Mouse (Mus musculus): ENCODE measurements around the gene Ssr1. TPM values are rescaled to one million over a fixed set of nuclear protein-coding genes. Genes with fewer than 3 reads are reported as not detected.

Gene Ssr1
- polyA plus RNA-seq, 1 experiment from 2014 or later = 114 TPM

DNA sequence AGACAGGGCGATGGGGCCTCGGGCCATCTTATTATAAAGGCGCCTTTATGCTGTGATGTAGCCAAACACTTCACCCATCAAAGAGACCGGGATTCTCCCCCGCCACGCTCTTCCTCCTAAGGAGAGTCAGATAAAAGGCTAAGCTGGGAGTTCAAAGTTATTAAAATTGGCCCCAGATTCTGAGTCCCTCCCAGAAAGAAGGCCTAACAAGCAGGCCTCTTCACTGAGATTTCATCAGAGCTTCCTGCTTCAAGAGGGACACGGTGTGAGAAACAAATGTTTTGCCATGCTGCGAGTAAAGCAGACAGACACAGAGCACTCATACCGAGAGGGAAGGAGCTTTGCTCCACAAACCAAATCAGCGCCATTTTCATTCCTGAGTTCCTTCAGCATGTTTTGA, 26.5 kb downstream of the Ssr1 start:
- H3K79me2 ChIP-seq (ENCODE audit: inconsistent target) = no peaks in the 10 kb centered on the region
- H3K27ac ChIP-seq = no peak overlapping the region
- H3K36me3 ChIP-seq (ENCODE audit: inconsistent target) = no peaks in the 10 kb centered on the region
- WGBS (ENCODE audit: missing documents) = 80% methylated on average over 10 of the region's 10 CpGs
- H3K4me3 ChIP-seq (ENCODE audit: inconsistent target) = no peak overlapping the region

DNA sequence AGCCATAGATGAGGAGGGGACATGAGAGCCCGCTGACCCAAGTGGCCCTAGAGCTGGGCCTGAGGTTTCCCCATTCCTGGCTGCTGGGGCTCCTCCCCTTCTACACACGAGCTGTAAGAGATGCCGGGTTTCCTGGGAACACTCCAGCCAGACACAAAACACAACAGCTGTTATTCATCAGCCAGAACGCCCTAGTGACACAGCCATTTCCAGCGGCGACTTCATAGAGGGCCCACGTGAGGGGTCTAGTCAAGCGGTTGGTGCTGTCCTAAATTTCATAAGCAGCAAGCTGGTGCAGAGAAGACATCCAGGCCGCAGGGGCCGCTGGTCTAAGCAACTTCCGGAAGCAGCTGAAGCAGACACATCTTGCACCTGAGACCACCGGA, 27.0 kb downstream of the Ssr1 start:
- 92% methylated on average over 12 of the region's 12 CpGs for WGBS (ENCODE audit: missing documents)
- Histone ChIP-seq H3K4me3 (ENCODE audit: inconsistent target) (no peak overlapping the region), H3K79me2 (ENCODE audit: inconsistent target) (no peaks in the 10 kb centered on the region), H3K36me3 (ENCODE audit: inconsistent target) (no peaks in the 10 kb centered on the region), H3K27ac (no peak overlapping the region)

DNA sequence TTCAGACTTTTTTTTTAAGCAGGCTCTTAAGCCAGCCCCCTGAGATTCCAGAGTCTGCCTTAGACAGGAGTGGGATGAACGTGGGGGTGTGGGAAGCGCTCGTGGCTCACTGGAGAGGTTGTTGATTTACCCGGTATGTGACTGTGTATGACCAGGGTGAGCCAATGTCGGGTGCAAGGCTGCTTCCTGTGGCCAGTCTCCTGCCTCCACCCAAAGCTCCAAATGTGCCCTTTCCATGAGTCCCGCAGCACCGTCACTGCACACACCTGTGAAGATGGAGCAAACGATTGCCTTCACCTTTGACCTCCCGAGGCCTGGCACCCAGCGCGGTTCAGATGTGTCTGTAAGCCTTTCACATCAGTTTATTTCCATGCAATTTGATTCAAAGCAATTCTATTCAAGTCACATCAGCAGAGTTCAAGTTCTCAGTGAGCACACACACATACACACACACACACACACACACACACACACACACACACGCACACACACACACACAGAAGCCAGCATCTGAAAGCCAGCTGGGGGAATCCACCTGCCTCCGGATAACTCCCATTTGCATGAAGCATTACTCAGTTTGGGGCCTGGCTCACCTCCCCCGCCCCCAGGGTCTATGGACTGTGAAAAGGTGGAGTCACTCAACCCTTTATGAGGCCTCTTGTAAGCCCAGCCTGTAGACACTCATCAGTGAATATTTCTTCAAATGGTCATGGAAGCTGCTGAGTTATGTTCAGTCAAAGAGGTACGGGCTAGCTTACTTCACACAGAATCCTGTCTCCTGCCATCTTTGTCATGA, 27.6 kb downstream of the Ssr1 start:
- no peaks in the 10 kb centered on the region for H3K79me2 ChIP-seq (ENCODE audit: inconsistent target)
- no peak overlapping the region for H3K4me3 ChIP-seq (ENCODE audit: inconsistent target)
- 92% methylated on average over 14 of the region's 15 CpGs for WGBS (ENCODE audit: missing documents)
- H3K27ac ChIP-seq = no peak overlapping the region
- no peaks in the 10 kb centered on the region for H3K36me3 ChIP-seq (ENCODE audit: inconsistent target)

DNA sequence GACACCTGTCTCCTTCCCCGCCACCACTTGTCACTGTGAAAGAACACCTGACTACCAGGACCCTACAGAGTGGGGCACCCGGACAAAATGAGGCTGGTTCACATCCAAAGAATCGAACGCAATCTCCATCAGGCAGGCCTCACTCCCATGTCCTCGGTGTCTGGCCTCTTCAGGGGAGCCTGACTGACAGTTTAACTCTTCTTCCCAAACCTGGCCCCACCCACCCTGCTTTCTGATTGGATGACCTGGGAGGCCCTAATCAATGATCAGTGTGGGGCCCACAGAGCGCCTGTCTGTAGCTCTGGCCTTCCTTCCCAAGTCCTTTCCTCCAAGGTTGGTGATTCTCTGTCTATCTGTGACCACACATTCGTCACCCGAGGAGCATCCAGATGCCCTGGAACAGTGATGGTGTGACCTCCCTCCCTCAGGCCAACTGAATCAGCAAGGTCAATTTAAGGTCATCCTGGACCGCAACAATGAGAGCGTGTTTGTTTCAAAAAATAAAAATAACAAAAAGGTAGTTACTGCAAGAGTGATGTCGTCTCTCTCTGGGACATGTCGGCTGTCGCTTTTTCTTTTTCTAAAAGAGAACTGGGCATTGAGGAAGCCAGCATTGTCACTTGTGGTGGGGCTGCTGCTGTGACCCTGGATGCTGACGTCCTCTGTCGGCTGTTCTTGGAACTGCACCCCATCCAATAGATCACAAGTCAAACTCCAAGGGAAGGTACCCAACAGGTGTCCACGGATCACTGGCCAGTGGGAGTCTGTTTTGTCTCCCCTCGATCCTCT, 28.7 kb downstream of the Ssr1 start:
- WGBS (ENCODE audit: missing documents) = 75% methylated on average over 17 of the region's 17 CpGs
- H3K27ac ChIP-seq = no peak overlapping the region
- no peak overlapping the region for H3K4me3 ChIP-seq (ENCODE audit: inconsistent target)

DNA sequence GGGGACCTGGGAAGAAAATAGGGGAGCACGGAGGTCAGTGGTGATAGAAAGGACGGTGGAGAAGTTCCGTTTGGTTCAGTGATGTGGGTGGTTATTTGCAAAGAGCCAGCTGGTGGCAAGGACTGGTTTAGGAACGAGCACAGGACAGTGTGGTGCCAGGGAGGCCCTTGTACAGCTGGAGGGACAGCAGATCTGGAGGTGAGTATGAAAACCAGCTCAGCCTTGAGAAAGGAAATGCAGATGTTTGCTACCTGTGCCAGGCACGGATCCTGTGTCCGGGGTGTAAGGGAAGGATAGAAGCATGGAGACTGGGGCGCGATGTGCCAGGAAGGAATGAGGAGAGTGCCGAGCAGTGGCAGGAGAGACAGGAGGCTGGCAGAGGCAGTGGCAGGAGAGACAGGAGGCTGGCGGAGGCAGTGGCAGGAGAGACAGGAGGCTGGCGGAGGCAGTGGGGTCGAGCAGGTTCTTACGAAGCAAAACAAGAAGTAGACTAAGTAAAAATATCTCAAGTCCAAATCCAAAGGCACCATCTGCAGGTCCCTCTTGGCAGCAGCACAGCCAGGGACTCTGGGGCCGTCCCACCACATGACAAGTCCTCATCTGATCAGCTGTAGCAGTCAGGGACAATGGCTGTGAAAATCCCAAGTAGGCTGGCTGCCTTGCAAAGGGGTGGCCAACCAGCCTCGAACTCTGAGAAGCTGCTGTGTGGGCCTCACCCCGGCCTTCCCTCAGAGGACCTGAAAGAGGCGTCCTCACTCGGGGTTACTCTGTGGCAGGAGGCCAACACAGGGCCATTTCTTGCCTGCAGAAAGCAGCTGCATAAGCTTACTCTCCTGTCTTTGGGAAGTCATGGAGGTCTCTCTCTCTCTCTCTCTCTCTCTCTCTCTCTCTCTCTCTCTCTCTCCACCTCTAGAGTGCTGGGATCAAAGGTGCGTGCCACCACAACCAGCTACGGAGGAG, 29.6 kb downstream of the Ssr1 start:
- WGBS (ENCODE audit: missing documents) = 41% methylated on average over 20 of the region's 20 CpGs
- H3K4me3 ChIP-seq (ENCODE audit: inconsistent target) = peak overlapping the region; percentile 50
- H3K27ac ChIP-seq = peak overlapping the region; percentile 73
- H3K36me3 ChIP-seq (ENCODE audit: inconsistent target) = no peaks in the 10 kb centered on the region
- H3K79me2 ChIP-seq (ENCODE audit: inconsistent target) = no peaks in the 10 kb centered on the region

More for the DNA sequence above, 28.7 kb downstream of the Ssr1 start:
- H3K79me2 ChIP-seq (ENCODE audit: inconsistent target) = no peaks in the 10 kb centered on the region
- H3K36me3 ChIP-seq (ENCODE audit: inconsistent target) = no peaks in the 10 kb centered on the region

DNA sequence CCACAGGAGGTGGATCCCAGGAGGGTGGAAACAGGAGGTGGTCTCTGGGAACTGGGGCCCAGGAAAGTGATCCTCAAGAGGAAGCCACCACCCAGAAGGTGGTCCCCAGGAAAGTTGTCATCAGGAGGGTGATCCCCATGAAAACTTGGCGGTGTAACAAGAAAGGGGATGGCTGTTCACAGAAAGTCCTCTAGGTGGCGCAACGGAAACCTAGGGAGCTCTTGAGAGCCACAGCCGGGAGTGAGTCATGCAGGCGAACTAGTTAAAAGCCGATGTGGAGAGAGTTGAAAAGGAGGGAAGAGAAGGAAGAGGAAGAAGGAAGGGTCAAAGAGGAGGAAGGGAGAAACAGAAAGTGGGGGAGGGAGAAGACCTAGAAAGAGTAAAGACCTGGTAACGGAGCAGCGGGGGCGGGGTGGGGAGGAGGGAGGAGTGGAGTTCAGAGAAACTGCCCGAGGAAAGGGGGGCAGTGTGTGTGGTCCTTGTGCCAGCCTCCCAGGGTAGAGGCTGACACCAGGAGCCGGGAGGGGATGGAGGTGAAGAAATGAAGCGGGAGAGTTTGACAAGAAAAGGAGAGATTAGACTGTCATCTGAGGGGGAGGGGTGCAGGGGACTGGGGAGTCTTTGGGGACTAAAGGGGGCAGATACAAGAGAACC, 30.5 kb downstream of the Ssr1 start:
- 3% methylated on average over 12 of the region's 12 CpGs for WGBS (ENCODE audit: missing documents)
- Histone ChIP-seq H3K79me2 (ENCODE audit: inconsistent target) (no peaks in the 10 kb centered on the region), H3K27ac (peak overlapping the region; percentile 73), H3K36me3 (ENCODE audit: inconsistent target) (no peaks in the 10 kb centered on the region), H3K4me3 (ENCODE audit: inconsistent target) (peak overlapping the region; percentile 50)

DNA sequence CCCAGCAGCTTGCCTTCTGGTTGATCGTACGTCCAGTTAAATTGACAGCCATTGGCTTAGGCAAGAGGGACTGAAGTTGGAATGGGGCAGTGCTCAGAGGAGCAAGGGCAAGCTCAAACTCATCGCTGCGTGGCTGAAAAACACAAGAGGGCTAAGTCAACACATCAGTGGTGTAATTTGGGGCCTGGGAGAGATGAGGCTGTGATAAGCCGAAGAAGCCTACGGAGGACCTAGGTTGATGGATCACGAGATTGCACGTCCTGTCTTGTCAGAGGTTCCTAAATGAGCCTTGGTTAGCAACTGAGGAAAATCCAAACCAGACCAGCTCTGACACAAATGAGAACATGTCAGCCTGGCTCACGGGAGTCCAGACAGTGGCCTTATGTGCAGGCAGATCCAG, 31.5 kb downstream of the Ssr1 start:
- Histone ChIP-seq H3K4me3 (ENCODE audit: inconsistent target) (no peak overlapping the region), H3K27ac (no peak overlapping the region), H3K79me2 (ENCODE audit: inconsistent target) (no peaks in the 10 kb centered on the region), H3K36me3 (ENCODE audit: inconsistent target) (no peaks in the 10 kb centered on the region)
- 87% methylated on average over 9 of the region's 9 CpGs for WGBS (ENCODE audit: missing documents)

DNA sequence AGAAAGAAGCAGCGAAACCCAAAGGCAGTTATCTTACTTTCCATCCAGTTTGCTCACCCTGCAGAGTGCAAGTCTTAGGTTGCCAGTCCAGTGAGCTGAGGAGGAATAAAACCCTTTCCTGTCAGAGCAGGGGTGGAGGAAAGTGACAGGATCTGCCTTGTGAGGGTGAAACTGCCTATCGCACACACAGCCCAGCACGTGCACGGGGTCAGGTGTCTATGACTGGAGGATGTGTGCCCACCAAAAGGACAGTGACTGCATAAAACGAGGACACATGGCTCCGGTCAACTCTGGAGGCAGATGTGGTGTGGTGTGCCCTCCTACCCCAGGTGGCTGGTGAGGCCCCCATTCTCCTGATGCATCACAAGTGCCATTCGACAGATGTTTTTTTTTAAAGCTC, 34.1 kb downstream of the Ssr1 start:
- no peaks in the 10 kb centered on the region for H3K79me2 ChIP-seq (ENCODE audit: inconsistent target)
- no peaks in the 10 kb centered on the region for H3K36me3 ChIP-seq (ENCODE audit: inconsistent target)
- H3K27ac ChIP-seq = peak overlapping the region; percentile 95
- H3K4me3 ChIP-seq (ENCODE audit: inconsistent target) = no peak overlapping the region
- WGBS (ENCODE audit: missing documents) = 83% methylated on average over 7 of the region's 7 CpGs

DNA sequence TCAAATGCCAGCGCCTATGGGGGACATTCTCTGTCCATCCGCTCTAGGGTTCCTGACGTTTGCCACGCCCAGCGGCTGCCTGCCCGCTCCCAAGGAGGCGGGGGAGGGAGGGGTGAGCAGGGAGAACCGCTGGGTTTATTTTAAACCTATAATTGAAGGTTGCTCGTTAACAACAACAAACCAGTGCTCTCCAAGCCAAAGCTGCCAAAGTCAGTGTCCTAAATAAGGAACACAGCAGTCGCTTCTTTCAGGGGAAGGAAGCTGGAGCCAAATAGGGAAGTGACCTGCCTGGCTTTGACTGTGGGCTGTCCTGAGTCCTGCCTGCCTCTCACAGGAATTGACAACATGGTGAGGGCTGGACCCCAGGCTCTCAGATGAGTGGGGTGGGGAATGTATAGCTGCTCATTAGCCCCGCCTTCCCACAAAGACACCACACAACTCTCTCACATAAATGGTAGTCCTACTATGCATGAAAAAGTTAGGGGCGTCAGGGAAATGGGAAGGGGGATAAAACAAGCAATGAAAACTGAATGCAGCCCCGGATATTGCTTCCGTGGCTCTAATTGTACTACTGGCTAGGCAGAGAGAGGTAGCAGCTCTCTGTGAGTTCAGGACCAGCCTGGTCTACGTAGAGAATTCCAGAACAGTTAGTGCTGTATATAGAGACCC, 34.6 kb downstream of the Ssr1 start:
- peak overlapping the region; percentile 95 for H3K27ac ChIP-seq
- H3K4me3 ChIP-seq (ENCODE audit: inconsistent target) = no peak overlapping the region

DNA sequence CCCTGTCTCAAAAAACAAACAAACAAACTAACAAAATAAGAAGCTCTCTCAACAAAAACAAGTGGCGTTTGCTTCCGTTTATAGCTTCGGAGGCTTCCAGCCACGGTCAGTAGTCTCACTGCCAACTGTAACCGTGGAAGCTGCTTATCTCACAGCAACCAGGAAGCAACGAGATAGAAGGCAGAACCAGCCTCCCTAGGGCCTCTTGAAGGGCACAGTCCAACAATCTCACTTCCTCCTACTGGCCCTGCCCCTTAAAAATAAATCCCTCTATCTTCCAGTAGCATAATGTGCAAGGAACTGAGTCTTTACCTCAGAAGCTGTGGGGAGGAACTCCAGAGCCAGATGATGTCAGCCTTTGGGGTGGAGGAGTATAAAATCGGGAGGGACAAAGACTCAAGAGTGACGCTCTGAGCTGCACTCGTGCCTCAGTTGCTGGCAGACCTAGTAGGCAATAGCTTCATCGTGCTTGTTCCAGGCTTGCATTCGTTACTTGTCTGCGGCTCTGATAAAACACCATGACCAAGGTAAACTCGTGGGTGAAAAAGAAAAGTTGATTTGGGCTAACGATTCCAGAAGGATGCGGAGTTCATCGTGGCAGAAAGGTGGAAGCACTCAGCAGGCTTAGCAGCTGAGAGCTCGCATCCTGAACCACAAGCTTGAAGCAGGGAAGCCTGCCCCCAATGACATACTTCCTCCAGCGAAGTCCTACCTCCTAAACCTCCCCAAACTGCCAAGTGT, 35.3 kb downstream of the Ssr1 start:
- H3K4me3 ChIP-seq (ENCODE audit: inconsistent target) = no peak overlapping the region
- peak overlapping the region; percentile 95 for H3K27ac ChIP-seq
- no peaks in the 10 kb centered on the region for H3K36me3 ChIP-seq (ENCODE audit: inconsistent target)
- no peaks in the 10 kb centered on the region for H3K79me2 ChIP-seq (ENCODE audit: inconsistent target)
- 56% methylated on average over 18 of the region's 18 CpGs for WGBS (ENCODE audit: missing documents)

More for the DNA sequence above, 34.6 kb downstream of the Ssr1 start:
- H3K79me2 ChIP-seq (ENCODE audit: inconsistent target) = no peaks in the 10 kb centered on the region
- 57% methylated on average over 15 of the region's 15 CpGs for WGBS (ENCODE audit: missing documents)
- no peaks in the 10 kb centered on the region for H3K36me3 ChIP-seq (ENCODE audit: inconsistent target)

DNA sequence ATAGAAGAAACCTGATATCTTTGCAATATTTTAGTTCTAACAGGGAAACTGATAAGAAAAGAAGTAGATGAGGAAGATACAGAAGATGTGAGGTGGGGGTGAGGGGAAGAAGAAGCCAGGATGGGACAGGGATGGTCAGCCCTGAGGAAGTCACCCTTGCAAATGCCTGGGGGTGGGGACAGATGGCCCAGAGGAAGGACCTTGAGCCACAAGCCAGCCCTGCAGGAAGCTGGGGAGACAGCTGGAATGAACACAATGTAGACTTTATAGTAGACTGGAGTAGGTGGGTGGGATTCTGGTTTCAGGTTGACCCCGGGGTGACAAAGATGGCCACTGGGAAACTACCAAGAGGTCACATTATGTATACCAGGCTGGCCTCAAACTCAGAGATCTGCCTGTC, 39.7 kb downstream of the Ssr1 start:
- WGBS (ENCODE audit: missing documents) = 62% methylated on average over 1 of the region's 1 CpGs
- Histone ChIP-seq H3K79me2 (ENCODE audit: inconsistent target) (no peaks in the 10 kb centered on the region), H3K27ac (no peak overlapping the region), H3K4me3 (ENCODE audit: inconsistent target) (no peak overlapping the region), H3K36me3 (ENCODE audit: inconsistent target) (peaks cover 24% of the 10 kb centered on the region)

DNA sequence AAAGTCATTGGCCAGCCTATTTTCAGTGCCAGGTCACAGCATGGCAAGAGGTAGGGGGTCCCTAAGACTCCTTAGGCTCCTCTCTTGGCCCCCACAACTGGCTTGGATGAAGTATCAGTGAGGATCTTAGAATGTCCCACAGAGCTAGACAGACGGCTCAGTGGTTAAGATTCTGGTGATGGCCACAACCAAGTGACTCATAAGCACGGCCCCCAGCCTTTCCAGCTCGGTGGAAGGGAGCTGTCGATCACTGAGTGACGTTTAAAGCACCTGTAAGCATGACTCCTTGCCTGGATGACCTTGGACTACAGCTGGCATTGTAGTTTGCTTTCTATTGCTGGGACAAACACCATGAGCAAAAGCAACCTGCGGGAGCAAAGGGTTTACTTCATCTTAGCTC, 41.0 kb downstream of the Ssr1 start:
- Histone ChIP-seq H3K27ac (no peak overlapping the region), H3K36me3 (ENCODE audit: inconsistent target) (peaks cover 36% of the 10 kb centered on the region), H3K79me2 (ENCODE audit: inconsistent target) (no peaks in the 10 kb centered on the region), H3K4me3 (ENCODE audit: inconsistent target) (no peak overlapping the region)
- WGBS (ENCODE audit: missing documents) = 84% methylated on average over 6 of the region's 6 CpGs

DNA sequence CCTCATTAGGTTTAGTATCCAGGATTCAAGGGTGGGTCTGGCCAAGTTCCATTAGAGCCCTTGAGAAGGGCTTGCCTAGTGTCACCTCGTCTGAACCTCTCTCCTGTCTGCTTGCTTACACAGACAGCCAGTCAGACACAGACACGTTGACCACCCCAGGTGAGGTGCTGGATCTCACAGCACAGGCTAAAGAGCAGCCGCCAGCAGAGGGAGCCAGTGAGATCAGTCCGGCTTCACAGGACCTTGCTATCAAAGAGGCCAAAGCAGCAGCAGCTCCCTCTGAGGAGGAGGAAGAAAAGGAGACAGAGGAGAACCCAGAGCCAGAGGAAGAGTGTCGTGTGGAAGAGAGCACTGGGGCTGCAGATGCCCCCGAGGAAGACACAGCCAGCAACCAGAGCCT, 47.3 kb downstream of the Ssr1 start:
- no peaks in the 10 kb centered on the region; the same call in 1 of the 2 replicates for H3K79me2 ChIP-seq (ENCODE audit: inconsistent target)
- H3K27ac ChIP-seq = no peak overlapping the region
- H3K4me3 ChIP-seq (ENCODE audit: inconsistent target) = no peak overlapping the region
- WGBS (ENCODE audit: missing documents) = 32% methylated on average over 6 of the region's 6 CpGs
- peaks cover 62% of the 10 kb centered on the region for H3K36me3 ChIP-seq (ENCODE audit: inconsistent target)
